Mouse (Mus musculus) 416B (cell line): ENCODE measurements around the gene 1700001P01Rik.
"Not testable (repeated sequence)": the region's sequence is repeated elsewhere in the genome, so short reads cannot be mapped to it uniquely, and the experiment has no call there.

ENCODE experiments used
- DNase-seq: peaks from one replicate; pipeline ENCODE4 v3.0.0; 2011; ENCODE audit warnings: low read depth

1700001P01Rik gene

DNA sequence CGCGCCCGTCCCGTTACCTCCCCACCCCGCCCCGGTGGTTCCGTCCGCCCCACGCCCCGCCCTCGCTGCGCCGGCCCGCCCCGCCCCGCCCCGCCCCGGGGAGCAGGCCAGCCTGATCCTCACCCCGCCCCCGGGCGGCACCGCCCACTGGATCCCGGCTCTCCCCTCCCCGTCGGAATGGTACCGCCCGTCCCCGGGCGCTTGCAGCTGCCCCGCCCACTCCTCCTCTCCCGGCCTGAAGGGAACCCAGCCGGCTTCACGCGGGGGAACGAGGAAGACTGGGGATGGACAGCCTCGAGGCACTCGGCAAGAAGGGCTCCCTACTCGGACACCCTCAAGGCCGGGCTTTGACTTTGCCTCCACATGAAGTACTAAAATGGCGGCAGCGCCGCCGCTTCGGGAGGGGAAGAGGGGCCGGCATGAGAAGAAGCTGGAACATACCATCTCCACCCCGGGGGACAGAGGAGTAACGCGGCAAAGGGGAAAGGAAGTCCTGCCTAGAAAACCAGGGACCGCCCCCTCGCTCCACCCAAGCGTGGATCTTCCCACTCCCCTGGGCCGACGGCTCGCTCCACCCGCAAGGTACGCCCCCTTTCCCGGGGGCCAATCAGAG lies 30.9 kb downstream of the 1700001P01Rik start:
- peak; percentile 100 for DNase-seq

DNA sequence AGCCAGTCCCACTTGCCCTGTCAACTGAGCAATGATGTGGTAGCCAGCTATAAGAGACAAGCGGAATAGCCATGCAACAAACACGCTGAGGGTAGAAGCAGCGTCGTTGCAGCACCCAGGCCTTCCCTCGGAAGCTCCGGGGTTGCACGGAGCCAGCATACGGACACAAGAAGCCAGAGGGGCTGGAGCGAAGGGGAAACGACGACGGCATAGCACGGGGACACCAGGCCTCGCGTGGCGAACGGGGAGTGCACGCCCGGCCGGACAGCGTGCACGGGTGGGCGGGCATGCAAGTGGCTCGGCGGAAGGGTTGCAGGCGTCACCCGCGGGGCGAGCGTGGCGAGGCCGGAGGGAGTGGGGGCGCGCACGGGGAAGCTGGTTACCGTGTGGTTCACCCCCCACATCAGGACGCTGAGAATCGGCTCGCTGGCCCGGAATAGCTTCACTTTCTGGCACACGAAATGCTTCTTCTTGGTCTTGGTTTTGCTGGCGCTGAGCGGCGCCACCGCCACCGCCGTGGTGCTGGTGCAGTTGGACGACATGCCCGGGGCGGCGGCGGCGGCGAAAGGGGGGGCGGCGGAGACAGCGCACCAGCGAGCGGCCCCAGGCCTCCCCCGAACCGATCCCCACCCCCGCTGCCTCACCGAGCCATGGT lies 31.5 kb downstream of the 1700001P01Rik start, which contains the start of gene Pip4k2b:
TSS of gene Pip4k2b (minus strand) at position 642 of the 655 bp plus-strand sequence.
- peak; percentile 49 for DNase-seq

DNA sequence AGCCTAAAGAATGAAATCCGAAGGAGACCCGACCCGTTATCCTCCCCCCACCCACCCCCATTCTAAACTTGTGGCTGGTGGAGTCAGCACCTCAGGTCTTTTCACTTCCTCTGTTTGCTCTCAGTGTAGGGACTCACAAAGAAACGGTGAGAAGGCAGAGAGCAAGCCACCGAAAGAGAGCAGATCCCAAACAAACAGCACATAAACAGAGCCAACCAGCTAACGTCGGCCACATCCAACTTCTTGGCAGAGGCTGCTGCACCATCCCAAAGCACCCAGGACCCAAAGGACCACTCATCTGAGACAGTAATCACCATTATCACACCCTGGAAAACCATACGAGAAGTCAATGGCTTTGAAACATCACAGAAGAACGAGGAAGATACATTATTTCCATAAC lies 32.3 kb downstream of the 1700001P01Rik start:
- DNase-seq: peak; percentile 49

DNA sequence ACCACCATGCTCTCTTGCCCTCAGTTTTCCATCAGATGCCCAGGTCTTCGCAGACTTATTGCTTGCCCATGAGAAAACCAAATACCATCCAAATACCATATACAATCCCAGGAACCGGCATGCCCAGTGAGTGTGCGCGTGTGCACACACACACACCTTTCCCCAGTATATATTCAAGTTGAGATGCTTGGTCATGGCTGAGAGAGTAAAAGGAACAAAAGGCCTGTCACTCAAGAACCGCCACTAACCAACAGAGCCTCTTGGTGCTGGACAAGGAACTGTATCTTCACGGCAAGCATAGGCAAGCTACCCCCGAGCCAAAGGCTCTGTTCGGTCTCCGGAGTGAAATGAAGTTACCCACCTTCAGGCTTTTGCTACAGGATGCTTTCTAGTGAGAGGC lies 33.1 kb downstream of the 1700001P01Rik start:
- peak; percentile 51 for DNase-seq

DNA sequence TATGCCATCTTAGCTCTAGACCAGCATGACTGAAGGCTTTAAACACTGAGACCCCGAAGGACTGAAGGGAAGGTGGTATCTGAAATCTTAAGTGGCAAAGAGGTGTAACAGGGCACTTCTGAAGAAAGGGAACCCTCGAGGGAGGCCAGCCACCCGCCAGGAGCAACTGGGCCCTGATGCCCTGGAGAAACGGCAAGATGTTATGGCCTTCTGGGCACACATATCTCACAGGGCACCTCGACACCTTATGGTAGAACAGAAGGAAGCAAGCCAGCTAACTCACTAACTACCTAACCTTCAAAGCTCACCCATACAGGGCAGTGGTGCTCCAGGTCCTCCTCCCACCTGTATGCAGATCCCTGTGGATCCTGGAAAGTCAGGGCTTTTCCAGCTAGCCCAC lies 33.6 kb downstream of the 1700001P01Rik start:
- no peak for DNase-seq

DNA sequence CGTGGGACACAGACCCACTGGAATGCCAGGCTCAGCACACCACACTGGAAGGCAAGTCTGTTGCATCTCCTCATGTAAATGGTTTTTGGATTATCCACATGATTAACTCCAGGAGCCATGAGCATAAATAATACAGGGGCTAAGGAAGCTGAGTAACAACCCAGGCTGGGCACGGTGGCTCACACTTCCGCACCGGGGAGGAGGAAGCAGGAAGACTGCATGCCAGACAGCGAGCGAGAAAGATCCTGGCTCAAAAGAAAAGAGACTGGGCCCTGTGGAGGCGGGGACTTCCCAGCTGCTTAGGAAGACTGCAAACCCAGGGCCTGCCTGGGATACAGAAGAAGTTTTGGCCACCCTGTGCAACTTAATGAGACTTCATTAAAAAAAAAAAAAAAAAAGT lies 35.5 kb downstream of the 1700001P01Rik start:
- peak; percentile 67 for DNase-seq

DNA sequence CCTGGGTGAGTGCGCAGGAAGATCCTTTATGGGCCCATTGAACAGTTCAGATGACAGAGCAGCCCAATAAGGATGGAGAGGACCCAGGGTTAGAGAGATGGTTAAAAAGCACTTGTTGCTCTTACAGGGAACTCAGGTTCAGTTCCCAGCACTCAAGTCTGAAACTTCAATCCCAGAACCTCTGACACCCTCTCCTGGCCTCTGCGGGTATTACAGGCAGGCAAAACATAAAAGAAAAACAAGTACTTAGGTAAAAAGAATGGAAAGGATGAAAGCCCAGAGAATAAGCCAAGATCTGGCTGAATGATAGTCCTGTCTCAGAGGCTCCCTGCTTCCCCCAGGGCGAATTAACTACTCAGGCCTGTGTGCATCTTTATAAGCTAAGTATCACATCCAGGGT lies 36.6 kb downstream of the 1700001P01Rik start:
- DNase-seq: peak; percentile 52

DNA sequence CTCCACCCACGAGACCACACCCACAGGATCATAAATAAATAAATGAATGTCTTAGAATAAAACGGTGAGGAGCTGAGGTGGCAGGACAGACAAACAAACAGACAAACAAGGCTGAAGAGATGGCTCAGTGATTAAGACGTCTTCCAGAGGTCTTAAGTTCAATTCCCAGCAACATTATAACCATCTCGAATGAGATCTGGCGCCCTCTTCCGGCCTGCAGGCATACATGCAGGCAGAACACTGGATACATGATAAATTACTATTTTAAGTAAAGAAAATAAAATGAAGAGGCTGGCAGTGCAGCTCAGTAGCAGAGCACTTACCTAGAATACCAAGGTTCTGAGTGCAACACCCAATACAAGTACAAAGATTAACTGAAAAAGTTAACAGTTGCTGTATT lies 37.0 kb downstream of the 1700001P01Rik start:
- DNase-seq: peak; percentile 68

DNA sequence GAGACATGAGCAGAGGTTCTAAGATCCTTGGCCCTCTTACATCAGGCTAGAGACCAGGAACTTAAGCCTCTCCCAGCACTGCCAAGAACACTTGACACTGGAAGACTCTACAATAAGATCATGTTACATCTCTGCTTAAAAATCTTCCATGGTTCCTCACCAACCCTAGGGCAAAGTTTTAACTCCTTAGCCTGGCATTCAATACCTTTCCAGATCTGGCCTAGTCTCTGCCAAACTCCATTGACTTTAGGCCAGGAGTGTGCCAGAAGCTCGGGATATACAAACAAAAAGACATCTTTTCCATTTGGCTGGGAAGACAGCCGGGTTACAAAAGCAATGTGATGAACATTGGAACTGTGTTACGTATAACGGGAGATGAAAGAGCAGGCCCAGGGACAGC lies 38.1 kb downstream of the 1700001P01Rik start:
- no peak for DNase-seq

DNA sequence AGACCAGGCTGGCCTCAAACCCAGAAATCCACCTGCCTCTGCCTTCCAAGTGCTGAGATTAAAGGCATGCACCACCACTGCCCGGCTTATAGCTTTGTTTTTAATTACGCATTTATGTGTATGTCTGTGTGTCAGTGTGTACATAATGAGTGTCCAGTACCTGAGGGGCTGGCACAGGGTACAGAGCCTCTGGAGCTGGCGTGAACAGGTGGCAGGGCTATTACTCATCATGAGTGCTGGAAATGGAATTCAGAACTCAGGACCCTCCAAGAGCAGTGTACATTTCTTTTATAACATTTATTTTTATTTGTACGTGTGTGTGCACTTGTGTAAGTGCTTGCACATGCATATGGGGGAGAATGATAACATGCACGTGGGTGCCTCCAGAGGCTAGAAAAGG lies 39.1 kb downstream of the 1700001P01Rik start:
- DNase-seq: no peak

DNA sequence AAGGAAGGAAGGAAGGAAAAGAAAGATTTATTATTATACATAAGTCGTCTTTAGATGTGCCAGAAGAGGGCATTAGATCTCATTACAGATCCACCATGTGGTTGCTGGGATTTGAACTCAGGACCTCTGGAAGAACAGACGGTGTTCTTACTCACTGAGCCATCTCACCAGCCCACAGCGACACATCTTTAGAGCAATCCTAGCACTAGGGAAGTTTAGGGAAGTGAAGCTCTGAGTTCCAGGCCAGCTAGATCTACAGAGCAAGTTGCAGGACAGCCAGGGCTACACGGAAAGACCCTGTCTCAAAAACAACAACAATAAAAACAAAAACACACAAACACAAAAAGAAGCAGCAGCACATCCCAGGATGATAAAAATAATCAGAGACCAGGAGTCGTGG lies 40.9 kb downstream of the 1700001P01Rik start:
- DNase-seq: not testable (repeated sequence)

DNA sequence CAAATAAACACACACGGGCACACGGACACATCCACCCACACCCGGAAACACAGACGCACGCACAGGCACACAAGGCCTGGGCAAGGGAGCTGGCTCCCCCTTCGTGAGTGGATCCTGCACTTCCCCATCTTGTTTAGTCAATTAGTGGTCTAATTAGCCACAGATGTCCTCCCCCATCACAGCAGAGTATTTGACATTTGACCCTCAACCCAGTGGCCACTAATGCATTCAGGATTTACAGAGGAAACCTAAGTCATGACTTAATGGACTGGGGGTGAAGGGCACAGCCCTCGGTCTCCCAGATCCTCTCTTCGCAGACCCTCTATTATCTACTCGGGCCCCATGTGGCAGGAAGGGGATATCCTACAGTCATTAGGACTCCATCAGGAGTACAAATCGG lies 42.0 kb downstream of the 1700001P01Rik start:
- no peak for DNase-seq

DNA sequence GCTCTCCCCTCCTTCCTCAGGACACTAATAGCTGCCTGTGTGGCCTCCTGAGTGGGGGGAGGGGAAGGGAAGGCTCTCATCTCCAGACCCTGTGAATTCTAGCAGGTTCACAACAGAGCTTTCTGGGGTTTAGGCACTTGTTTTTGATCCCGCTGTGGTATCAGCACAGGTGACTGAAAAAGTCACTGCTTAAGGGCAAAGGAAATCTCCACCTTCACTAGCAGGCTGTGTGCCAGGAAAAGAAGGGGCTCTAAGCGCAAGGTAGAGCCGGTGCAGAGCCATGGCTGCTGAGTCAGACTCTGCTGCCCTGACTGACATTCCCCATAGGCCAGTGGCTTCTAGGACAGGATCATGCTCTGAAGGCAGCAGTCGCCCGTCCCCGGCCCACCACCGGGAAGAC lies 47.0 kb downstream of the 1700001P01Rik start:
- DNase-seq: no peak

DNA sequence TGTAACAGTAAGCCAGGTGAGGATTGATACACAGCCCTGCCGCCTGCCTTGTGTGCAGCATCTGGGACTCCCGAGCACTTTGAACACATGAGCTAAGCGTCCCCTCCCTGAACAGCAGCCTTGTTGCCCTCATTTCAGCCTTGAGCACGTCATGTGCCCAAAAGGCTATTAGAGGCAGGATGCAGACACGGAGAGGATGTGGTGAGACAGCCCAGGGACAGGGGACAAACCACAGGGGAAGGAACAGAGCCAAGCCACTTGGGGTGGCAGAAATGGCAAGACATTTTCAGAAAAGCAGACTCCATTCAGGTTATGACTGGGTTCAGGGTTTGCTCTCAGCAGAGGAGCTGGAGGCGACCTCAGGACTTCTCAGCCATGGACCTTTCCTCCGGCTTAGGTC lies 47.4 kb downstream of the 1700001P01Rik start:
- DNase-seq: peak; percentile 97

DNA sequence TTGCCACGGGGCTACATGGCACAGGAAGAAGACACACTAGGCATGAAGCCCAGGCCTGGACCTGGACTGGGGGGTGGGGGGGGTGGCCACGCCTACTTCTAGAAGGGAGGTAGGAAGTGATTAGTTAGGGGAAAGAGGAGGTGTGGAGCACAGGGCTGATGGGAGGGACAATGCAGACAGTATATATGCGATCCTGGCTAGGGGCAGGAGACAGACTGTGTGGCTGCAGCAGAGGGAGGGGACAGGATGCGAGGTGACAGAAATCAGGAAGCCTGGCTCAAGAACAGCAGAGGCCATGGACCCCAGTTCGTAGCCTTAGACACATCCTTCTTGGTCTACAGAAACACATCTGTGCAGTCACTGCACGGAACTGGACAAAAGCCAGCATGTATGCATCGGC lies 52.0 kb downstream of the 1700001P01Rik start:
- DNase-seq: peak; percentile 95
